Mouse (Mus musculus): ENCODE results near the gene Mctp1.
A peak's percentile ranks its signal among the peaks of the same experiment; 100 is the strongest.

Gene Mctp1

GRCm38 (mm10) chr13:76827738-76828137 lies 443.4 kb downstream of the Mctp1 start:
- DNase-seq (ENCODE audit: low spot score), result no peak

DNA sequence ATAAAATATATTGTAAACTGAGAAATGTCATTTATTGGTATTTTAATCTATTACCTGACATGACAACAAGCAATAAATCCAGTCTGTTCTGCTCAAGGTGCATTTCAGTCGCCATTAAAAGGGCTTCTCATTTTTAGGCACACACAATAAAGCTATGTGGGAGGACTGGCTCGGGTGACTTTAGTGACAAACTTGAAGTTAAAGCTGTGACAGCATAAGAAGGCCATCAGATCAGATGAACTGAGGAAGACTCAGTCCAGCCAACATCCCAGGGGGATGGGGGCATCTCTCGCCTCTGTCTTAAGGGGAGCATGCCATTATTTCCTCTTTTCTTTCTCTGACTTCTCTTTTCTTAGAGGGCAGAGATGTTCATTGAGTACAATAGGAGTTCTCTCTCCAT lies 453.7 kb downstream of the Mctp1 start:
- DNase-seq (ENCODE audit: low spot score), result no peak

DNA sequence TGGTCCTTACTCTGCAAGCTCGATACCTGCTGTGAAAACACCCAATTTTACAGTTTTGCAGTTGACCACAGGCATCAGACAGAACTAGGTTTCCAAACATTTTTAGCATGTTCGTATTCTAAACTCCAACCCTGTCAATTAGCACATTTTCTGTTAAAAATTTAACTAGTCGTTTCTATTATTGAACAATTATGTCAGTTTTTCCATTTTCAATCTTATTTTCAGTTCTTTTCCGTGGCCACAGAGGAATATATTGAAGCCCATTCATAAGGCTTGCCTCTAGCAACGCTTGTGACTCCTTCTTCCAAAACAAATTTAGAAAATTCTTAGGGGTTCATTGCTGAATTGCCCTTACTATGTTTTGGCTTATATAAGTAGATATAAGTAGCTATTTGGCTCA lies 456.4 kb downstream of the Mctp1 start:
- DNase-seq (ENCODE audit: low spot score), result no peak

GRCm38 (mm10) chr13:76844629-76845255 lies 460.4 kb downstream of the Mctp1 start:
- DNase-seq (ENCODE audit: low spot score), result peak; percentile 48

GRCm38 (mm10) chr13:76850412-76851054 lies 466.2 kb downstream of the Mctp1 start:
- DNase-seq (ENCODE audit: low spot score), result no peak

- DNase-seq (ENCODE audit: low spot score), result no peak
Observed at GRCm38 (mm10) chr13:76854306-76854705, 470.0 kb downstream of the Mctp1 start.

- DNase-seq (ENCODE audit: low spot score), result no peak
Observed at GRCm38 (mm10) chr13:76855021-76855420, 470.7 kb downstream of the Mctp1 start.

DNA sequence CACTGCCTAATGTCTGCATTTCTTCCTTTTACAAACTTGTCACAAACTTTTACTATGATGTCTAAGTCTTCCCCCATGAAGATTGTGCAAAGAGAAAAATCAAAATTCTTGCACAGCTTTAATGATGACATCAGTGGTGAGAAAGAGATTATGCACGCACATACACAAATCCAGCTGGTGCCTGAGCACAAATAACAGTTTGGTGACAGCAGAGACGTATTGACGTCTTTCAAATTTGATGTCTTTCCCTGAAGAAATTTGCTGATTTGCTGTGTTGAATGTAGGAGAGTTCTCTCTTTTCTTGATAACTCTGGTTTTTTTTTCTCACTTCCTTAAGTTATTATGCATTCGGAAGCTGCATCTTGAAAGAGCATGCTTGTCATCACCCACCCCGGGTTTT lies 472.7 kb downstream of the Mctp1 start:
- DNase-seq (ENCODE audit: low spot score), result no peak

DNA sequence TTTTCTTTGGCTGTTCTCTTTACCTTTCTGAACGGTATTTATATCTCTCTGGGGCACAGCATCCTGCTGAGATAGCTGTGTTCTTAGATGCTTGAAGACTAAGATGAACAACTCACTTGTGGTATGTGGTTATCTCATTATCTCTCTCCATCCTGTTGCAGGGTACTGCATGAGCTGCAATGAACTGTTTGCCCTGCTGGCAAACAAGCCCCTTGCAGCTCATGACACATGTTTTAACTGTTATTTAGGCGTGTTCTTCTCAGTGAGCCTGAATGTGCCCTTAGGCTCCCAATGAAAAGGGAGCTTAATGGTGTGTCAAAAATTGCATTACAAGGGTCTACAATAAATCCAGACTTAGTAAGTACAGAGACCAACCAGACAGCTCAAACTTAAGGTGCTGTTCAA lies 473.7 kb downstream of the Mctp1 start:
- no peak for DNase-seq (ENCODE audit: low spot score)

DNA sequence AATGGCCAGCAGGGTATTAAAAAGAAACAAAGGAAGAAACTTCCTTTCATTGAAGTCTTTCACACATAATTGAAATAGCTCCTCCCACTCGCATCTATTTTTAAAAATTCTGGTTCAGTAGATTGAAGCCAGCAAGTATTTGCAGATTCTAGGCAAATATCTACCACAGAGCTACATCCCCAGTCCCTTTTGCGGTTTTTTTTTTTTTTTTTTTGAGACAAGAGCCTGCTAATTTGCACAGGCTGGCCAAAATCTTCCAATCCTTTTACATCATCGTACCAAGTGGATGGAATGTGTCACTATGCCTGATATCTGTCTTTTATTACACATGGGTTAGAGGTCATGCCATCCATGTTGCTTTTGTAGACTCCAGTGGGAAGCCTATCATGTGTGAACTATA lies 486.0 kb downstream of the Mctp1 start:
- DNase-seq (ENCODE audit: low spot score), result no peak

GRCm38 (mm10) chr13:76877887-76878763 lies 493.8 kb downstream of the Mctp1 start:
- no peak for DNase-seq (ENCODE audit: low spot score)

DNA sequence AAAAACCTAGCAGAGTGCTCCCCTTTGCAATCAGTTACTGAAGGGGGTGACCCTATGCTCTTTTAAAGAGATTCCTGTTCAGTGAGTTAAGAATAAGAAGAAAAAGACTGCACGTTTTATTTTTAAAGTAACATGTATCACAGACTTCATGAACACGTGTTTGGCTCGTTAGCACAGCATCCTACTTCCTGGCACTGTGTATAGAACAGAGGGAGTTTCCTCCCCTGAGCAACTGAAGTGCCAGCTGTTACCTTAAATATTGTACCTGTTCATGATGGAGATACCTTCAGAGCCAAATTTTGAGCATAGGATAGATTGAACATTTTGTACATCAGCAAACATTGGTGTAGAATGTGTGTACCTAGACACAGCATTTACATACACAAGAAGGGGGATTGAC lies 494.7 kb downstream of the Mctp1 start:
- DNase-seq (ENCODE audit: low spot score), result no peak

DNA sequence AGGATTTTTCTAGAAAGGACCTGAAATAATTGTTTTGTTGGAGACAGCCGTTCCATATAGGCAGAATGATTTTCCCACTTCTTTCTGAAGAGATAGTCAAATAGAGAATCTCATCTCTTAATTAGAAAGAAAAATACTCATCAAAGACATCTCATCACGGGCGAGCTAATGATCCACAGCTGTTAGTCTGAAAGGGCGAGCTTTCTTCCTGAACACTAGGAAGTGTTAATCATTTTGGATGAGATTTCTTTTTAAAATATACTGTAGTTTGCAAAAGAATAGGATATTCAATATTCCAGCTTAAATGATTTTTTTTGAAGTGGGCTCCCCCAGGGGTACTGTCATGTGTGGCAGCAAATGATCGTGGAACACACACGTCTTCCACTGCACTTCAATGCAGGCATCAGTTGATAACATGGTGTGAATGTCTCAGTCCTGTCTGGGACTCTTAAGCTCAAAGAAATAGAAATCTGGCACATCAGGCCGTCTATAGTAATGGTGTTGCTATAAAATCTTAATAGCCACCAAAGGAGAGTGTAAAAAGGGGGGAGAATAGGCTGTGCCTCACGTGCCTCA lies 500.3 kb downstream of the Mctp1 start:
- no peak for DNase-seq (ENCODE audit: low spot score)

DNA sequence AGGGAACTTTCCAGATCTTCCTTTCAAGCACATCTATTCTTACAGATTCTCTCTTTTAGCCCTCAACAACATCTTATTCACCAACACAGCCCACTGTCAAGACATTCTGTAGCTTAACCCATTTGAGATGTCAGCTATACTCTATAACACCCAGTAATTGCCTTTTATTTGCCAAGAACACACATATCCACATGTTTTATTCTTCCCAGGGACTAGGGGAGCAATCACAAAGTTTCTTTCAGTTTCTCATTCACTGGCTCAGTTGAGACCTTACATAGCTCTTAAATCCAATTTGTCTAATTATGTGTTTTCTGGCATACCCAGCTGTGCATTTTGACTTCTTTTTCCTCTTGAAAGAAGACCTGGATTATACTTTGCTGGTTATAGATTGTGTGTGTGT lies 508.7 kb downstream of the Mctp1 start:
- DNase-seq (ENCODE audit: low spot score), result no peak

DNA sequence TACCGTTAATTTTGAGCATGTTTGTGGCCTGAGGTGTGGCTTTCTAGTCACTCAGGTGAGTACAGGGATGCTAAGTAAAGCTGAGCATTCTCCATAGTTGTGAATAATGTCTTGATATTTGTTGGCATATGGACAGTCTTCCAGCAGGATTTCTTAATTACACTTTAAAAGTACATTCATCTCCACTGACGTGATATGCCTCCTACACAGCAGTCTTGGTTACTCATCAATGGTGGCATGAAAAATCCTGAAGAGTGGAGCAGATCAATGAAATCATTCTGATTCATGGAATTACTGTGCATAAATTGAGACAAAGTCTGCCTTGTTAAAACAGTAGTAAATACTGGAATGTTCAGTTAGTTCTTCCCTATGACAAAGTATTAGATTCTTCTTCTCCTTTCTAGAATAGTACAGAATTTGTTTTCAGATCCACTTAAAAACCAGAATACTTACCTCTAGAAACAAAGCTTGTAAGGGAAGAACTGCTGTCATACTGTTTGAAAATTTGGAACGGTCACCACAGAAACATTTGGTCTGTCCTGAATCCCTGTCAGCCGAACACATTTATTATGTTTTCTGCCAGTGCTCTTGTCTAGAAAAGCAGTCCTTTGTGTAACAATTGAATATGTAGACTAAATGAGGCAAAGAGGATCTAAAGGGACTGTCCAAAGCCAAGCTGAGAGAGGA lies 511.6 kb downstream of the Mctp1 start:
- no peak for DNase-seq (ENCODE audit: low spot score)

DNA sequence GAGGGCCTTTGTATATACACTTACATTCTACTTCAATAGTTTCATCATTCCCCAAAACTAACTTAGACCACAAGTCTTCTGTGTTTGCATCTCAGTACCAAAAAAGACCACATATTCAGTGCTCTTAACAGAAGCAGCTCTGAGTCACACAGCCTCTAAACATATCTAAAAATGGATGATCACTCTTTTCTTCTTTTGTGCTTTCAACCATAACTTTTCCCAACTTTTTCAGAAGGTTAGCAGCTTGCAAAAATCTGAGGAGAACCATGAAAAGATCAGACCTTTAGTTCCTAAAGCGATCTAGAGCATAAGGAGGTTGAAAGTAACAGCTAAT lies 512.1 kb downstream of the Mctp1 start:
- DNase-seq (ENCODE audit: low spot score), result no peak

GRCm38 (mm10) chr13:76918321-76918720 lies 534.0 kb downstream of the Mctp1 start:
- no peak for DNase-seq (ENCODE audit: low spot score)

GRCm38 (mm10) chr13:76926851-76927250 lies 542.5 kb downstream of the Mctp1 start:
- no peak for DNase-seq (ENCODE audit: low spot score)

- no peak for DNase-seq (ENCODE audit: low spot score)
Observed at GRCm38 (mm10) chr13:76927875-76928440, 543.6 kb downstream of the Mctp1 start.

DNA sequence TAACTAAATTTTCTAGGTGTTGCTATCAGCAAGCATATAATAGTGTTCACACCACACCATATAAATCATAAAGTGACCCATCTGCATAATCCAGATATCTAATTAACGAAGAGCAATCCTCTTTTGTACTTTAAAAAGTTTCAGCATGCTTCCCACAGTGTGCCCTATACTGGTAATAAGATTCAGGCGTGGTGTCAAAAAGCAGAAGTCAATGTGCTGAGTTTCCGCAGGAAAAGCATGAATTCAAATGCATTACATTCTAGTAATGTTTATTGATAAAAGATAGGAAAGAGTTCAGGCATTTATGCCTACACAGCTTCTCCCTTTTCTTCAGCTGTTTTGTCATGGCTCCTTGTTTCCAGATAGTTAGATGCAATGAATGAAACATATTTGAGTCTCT lies 544.8 kb downstream of the Mctp1 start:
- no peak for DNase-seq (ENCODE audit: low spot score)

GRCm38 (mm10) chr13:76932933-76933332 lies 548.6 kb downstream of the Mctp1 start:
- DNase-seq (ENCODE audit: low spot score), result no peak

GRCm38 (mm10) chr13:76949234-76949633 lies 564.9 kb downstream of the Mctp1 start:
- DNase-seq (ENCODE audit: low spot score), result no peak
